Mouse (Mus musculus): ENCODE measurements around the gene Rack1.

GRCm38 (mm10) chr11:48771691-48772090, 28.4 kb upstream of the Rack1 start:
- TF ChIP-seq CTCF (IDR thresholded peaks at IDR 0.05; ENCODE audit: insufficient read depth, low read depth, low read length): no peak
- TF ChIP-seq POLR2A (IDR thresholded peaks at IDR 0.05; ENCODE audit: insufficient read depth, low read depth, low read length): no peak
